Comparison of ENCODE assay signal across 7 mouse cellular contexts in the genomic region with DNA sequence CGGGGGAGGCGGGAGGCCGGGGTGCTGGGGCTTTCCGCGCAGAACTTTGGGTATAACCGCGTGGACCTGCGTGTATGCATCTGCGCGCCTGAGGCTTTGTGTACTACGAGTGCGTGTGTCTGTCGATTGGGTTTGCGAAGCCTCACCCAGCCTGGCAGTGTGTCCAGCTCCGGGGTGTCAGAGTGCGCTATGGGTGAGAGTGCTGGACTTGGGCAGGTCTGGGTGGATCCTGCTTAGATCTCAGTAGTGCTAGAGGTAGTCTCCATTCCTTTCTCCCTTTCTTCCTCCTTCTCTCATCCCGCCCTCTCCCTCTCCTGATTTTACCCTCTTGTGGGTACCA. TPM values are rescaled to one million over a fixed set of nuclear protein-coding genes. Genes with fewer than 3 reads are reported as not detected.
DNase-seq lines count a peak whose midpoint lies in the region; ATAC-seq and TF ChIP-seq lines count a peak whose summit lies in the region.

No protein-coding gene starts in this region.

- TF ChIP-seq CTCF in left cerebral cortex, adult 2 months (IDR thresholded peaks at IDR 0.05) = no peak
- TF ChIP-seq CTCF in cortical plate, adult 2 months (IDR thresholded peaks at IDR 0.05; ENCODE audit: extremely low read depth, insufficient read depth, low read length) = no peak

- peak overlapping the region; percentile 85 for H3K27ac ChIP-seq in left cerebral cortex, adult 2 months
- no peak overlapping the region for H3K27ac ChIP-seq in cortical plate, adult 2 months (ENCODE audit: insufficient read depth, low read length)
- peak overlapping the region; percentile 88 for H3K27ac ChIP-seq in hindbrain, embryonic 10.5 days
- H3K27ac ChIP-seq in midbrain, embryonic 11.5 days (ENCODE audit: low read depth, low read length) = no peak overlapping the region

- no peaks in the 10 kb centered on the region for H3K4me1 ChIP-seq in cortical plate, adult 2 months (ENCODE audit: control insufficient read depth, insufficient read depth, low read length)
- H3K4me1 ChIP-seq in hindbrain, embryonic 10.5 days (replicated peaks) = peaks cover 25% of the 10 kb centered on the region
- H3K4me1 ChIP-seq in midbrain, embryonic 11.5 days (ENCODE audit: control insufficient read depth, insufficient read depth, low read length) = peaks cover 4% of the 10 kb centered on the region; the same call in 1 of the 2 replicates

- peak overlapping the region; percentile 78 for H3K4me3 ChIP-seq in left cerebral cortex, adult 2 months
- peak overlapping the region; percentile 82 for H3K4me3 ChIP-seq in cortical plate, adult 2 months (ENCODE audit: insufficient read depth, low read length)
- H3K4me3 ChIP-seq in hindbrain, embryonic 10.5 days = peak overlapping the region; percentile 76
- H3K4me3 ChIP-seq in midbrain, embryonic 11.5 days (ENCODE audit: low read depth, low read length) = peak overlapping the region; percentile 69

- H3K9ac ChIP-seq in midbrain, embryonic 11.5 days (ENCODE audit: low read length) = peak overlapping the region; percentile 86

- H3K27me3 ChIP-seq in hindbrain, embryonic 10.5 days (ENCODE audit: insufficient read depth, poor library complexity, severe bottlenecking) = peaks cover 68% of the 10 kb centered on the region
- H3K27me3 ChIP-seq in midbrain, embryonic 11.5 days (ENCODE audit: control insufficient read depth, insufficient read depth, low read length) = peaks cover 16% of the 10 kb centered on the region; the same call in 1 of the 2 replicates

- TF ChIP-seq POLR2A in cortical plate, adult 2 months (IDR thresholded peaks at IDR 0.05; ENCODE audit: extremely low read depth, insufficient read depth, low read length) = no peak

- intact Hi-C loops in left cerebral cortex, adult 2 months (cut with DNase I) = loop anchor here (5.0 kb wide), 1 partner anchor 71 kb away; a partner anchor contains a TSS

- H3K36me3 ChIP-seq in hindbrain, embryonic 10.5 days = peaks cover 9% of the 10 kb centered on the region; the same call in 1 of the 2 replicates
- H3K36me3 ChIP-seq in midbrain, embryonic 11.5 days (ENCODE audit: control insufficient read depth, insufficient read depth, low read length) = no peaks in the 10 kb centered on the region

- peak; percentile 53 for ATAC-seq in midbrain, embryonic 11.5 days (ENCODE audit: low FRiP score)

- peak overlapping the region; percentile 99 for H3K4me2 ChIP-seq in midbrain, embryonic 11.5 days

- WGBS in hindbrain, embryonic 10.5 days = 2% methylated on average over 17 of the region's 17 CpGs
- 0% methylated on average over 17 of the region's 17 CpGs for WGBS in midbrain, embryonic 11.5 days

- no peaks in the 10 kb centered on the region for H3K9me3 ChIP-seq in hindbrain, embryonic 10.5 days
- no peaks in the 10 kb centered on the region for H3K9me3 ChIP-seq in midbrain, embryonic 11.5 days (ENCODE audit: control insufficient read depth, low read length)

- DNase-seq in left cerebral cortex, adult 2 months (ENCODE audit: extremely low spot score in 1 of 2, low spot score in 2 of 2) = peak in 1 of 2 experiments; percentile 31
- no peak for DNase-seq in left cerebral cortex, adult 8-10 months (ENCODE audit: low spot score in 2 of 2)
- DNase-seq in hindbrain, embryonic 10.5 days (ENCODE audit: low spot score) = peak; percentile 51
- peak; percentile 93 for DNase-seq in midbrain, embryonic 11.5 days (ENCODE audit: low spot score, missing footprints)
- no peak for DNase-seq in spleen, postnatal 36 days (ENCODE audit: low spot score in 2 of 2)
- no peak for DNase-seq in adrenal gland, postnatal 25 days

RNA-seq across cellular contexts. Expression of a gene that starts 1.0 kb away (rescaled TPM):
- total RNA-seq in left cerebral cortex, adult 2 months (2021) = 10 to 100 TPM in 1 of 2 experiments, 1 to 10 TPM in 1; 8.6 to 11.1 TPM
- total RNA-seq in left cerebral cortex, adult 8-10 months (2022) = 10 to 100 TPM in 2 of 4 experiments, 1 to 10 TPM in 2; 9.7 to 11.8 (median 10.4) TPM
- polyA plus RNA-seq in cortical plate, adult 2 months (2012; rRNA removed) = 9.4 and 10.5 TPM in 2 replicates
- 3.2 and 4.5 TPM in 2 replicates for polyA plus RNA-seq in hindbrain, embryonic 10.5 days (2016; fragmentation: Nextera tagmentation; extraction: Ambion mirVana)
- polyA plus RNA-seq in midbrain, embryonic 11.5 days (2014; fragmentation: Nextera tagmentation; extraction: Ambion mirVana) = 3.8 and 5.4 TPM in 2 replicates
- total RNA-seq in adrenal gland, postnatal 25 days (2021) = 0.90 and 1.4 TPM in 2 replicates

RNA-seq across cellular contexts. Expression of a gene that starts 34.5 kb away (rescaled TPM):
- 1 to 10 TPM in 1 of 2 experiments, under 1 TPM in 1; 0.75 to 1.2 TPM for total RNA-seq in left cerebral cortex, adult 2 months (2021)
- 1 to 10 TPM; 1.8 to 2.5 (median 2.1) TPM for total RNA-seq in left cerebral cortex, adult 8-10 months (2022)
- 0.31 and 0.34 TPM in 2 replicates for polyA plus RNA-seq in cortical plate, adult 2 months (2012; rRNA removed)
- polyA plus RNA-seq in hindbrain, embryonic 10.5 days (2016; fragmentation: Nextera tagmentation; extraction: Ambion mirVana) = not detected in 2 replicates
- polyA plus RNA-seq in midbrain, embryonic 11.5 days (2014; fragmentation: Nextera tagmentation; extraction: Ambion mirVana) = not detected in 2 replicates
- total RNA-seq in adrenal gland, postnatal 25 days (2021) = 0.18 TPM in 1 of 2 replicates, not detected in the other

RNA-seq across cellular contexts. Expression of a gene that starts 41.2 kb away (rescaled TPM):
- 10 to 100 TPM; 38.5 to 42.3 TPM for total RNA-seq in left cerebral cortex, adult 2 months (2021)
- 10 to 100 TPM; 44.8 to 54.4 (median 48.6) TPM for total RNA-seq in left cerebral cortex, adult 8-10 months (2022)
- polyA plus RNA-seq in cortical plate, adult 2 months (2012; rRNA removed) = 46.9 and 48.1 TPM in 2 replicates
- polyA plus RNA-seq in hindbrain, embryonic 10.5 days (2016; fragmentation: Nextera tagmentation; extraction: Ambion mirVana) = 51.0 and 53.2 TPM in 2 replicates
- 44.9 and 46.0 TPM in 2 replicates for polyA plus RNA-seq in midbrain, embryonic 11.5 days (2014; fragmentation: Nextera tagmentation; extraction: Ambion mirVana)
- total RNA-seq in adrenal gland, postnatal 25 days (2021) = 35.7 and 41.0 TPM in 2 replicates

Comparison
In these comparisons a context has a peak if more than half of its experiments do, and no peak if none do; other contexts are left out.
1. DNase-seq: peak in hindbrain, embryonic 10.5 days (single experiment) and midbrain, embryonic 11.5 days (single experiment); none in left cerebral cortex, adult 8-10 months (0 of 2), spleen, postnatal 36 days (0 of 2) and adrenal gland, postnatal 25 days (single experiment).
2. H3K27ac ChIP-seq: peak in left cerebral cortex, adult 2 months (single experiment) and hindbrain, embryonic 10.5 days (single experiment); none in cortical plate, adult 2 months (single experiment) and midbrain, embryonic 11.5 days (single experiment).
3. Peak in every context shown above with its lines, with median percentiles within 50 percentile points of each other: H3K4me3 ChIP-seq.